Mouse (Mus musculus) liver, embryonic 14.5 days (tissue): ENCODE measurements at regions not wholly inside any gene's neighbourhood (a gene's known extent, or its start where the extent isn't known, plus 50 kb on each side); places are given as distances from the start of the nearest gene placed in this dataset.

Experiments
- ATAC-seq: fragments of 200-750 bp; cut with Nextera tagmentation; 2 replicates; pipeline ENCODE4 v1.8.0; 2017; ENCODE audit warnings: moderate number of reproducible peaks, mild to moderate bottlenecking, moderate library complexity; ENCODE audit not compliant: insufficient read depth
- DNase-seq, 3 experiments: peaks; one replicate each; pipeline ENCODE4 v3.0.0-alpha.2; 2012 to 2013; ENCODE audit warnings: low read depth in 3 of 3, low spot score in 3 of 3
- H3K27ac ChIP-seq: fragments of 300-500 bp; sonication (generic); 2 replicates; pipeline ENCODE4 v1.5.1; 2014; ENCODE audit warnings: moderate library complexity, mild to moderate bottlenecking, control low read depth, inconsistent platforms
- H3K27me3 ChIP-seq: fragments of 300-500 bp; sonication (generic); 2 replicates; pipeline ENCODE4 v1.6.1; 2014; ENCODE audit warnings: mild to moderate bottlenecking, low read length, moderate library complexity; ENCODE audit not compliant: control insufficient read depth, insufficient read depth
- H3K36me3 ChIP-seq: fragments of 300-500 bp; sonication (generic); replicated peaks from 2 replicates; pipeline ENCODE4 v1.6.1; 2014; ENCODE audit warnings: low read depth; ENCODE audit not compliant: control insufficient read depth, insufficient read depth
- H3K4me1 ChIP-seq, 2 experiments: fragments of 200-500 bp in 1 of 2; fragments of 300-500 bp in 1 of 2; sonication (generic) in 1 of 2; replicated peaks; 2 replicates each; pipeline ENCODE4 v1.6.1; 2012 to 2014; ENCODE audit warnings: antibody characterized with exemption in 1 of 2, inconsistent platforms in 1 of 2, low read length in 1 of 2; ENCODE audit not compliant: control insufficient read depth in 2 of 2, insufficient read depth in 2 of 2
- H3K4me2 ChIP-seq: fragments of 300-500 bp; sonication (generic); 2 replicates; pipeline ENCODE4 v1.6.1; 2014; ENCODE audit warnings: low read depth, mild to moderate bottlenecking, control low read depth, moderate library complexity
- H3K4me3 ChIP-seq, 2 experiments: fragments of 200-500 bp in 1 of 2; fragments of 300-500 bp in 1 of 2; sonication (generic) in 1 of 2; 2 replicates each; pipeline ENCODE4 v1.5.1; 2012 to 2014; ENCODE audit warnings: low read depth in 2 of 2, low read length in 2 of 2, mild to moderate bottlenecking in 2 of 2, control low read depth in 1 of 2, inconsistent platforms in 1 of 2, moderate library complexity in 1 of 2; ENCODE audit not compliant: insufficient read depth in 1 of 2
- H3K9ac ChIP-seq: fragments of 300-500 bp; sonication (generic); replicated peaks from 2 replicates; pipeline ENCODE4 v1.6.1; 2014; ENCODE audit warnings: mild to moderate bottlenecking, control low read depth, moderate library complexity
- H3K9me3 ChIP-seq: fragments of 300-500 bp; sonication (generic); 2 replicates; pipeline ENCODE4 v1.6.1; 2016; ENCODE audit warnings: low read length, mixed read lengths; ENCODE audit not compliant: control insufficient read depth
- CTCF ChIP-seq: IDR thresholded peaks from 2 replicates; pipeline ENCODE4 v1.5.1; 2016; ENCODE audit warnings: antibody characterized with exemption, low read depth, control low read depth
- EP300 ChIP-seq: IDR thresholded peaks from 2 replicates; pipeline ENCODE4 v1.6.1; 2016; ENCODE audit warnings: antibody characterized with exemption, low read depth
- WGBS: fragments of 180-500 bp; shearing (Covaris S2); extraction: QIAGEN DNeasy Blood & Tissue Kit; methylation state at CpG from one replicate; pipeline ENCODE4 v1.1.7; 2014; ENCODE audit not compliant: insufficient replicate concordance; 5-methylcytosine and 5-hydroxymethylcytosine counted together

DNA sequence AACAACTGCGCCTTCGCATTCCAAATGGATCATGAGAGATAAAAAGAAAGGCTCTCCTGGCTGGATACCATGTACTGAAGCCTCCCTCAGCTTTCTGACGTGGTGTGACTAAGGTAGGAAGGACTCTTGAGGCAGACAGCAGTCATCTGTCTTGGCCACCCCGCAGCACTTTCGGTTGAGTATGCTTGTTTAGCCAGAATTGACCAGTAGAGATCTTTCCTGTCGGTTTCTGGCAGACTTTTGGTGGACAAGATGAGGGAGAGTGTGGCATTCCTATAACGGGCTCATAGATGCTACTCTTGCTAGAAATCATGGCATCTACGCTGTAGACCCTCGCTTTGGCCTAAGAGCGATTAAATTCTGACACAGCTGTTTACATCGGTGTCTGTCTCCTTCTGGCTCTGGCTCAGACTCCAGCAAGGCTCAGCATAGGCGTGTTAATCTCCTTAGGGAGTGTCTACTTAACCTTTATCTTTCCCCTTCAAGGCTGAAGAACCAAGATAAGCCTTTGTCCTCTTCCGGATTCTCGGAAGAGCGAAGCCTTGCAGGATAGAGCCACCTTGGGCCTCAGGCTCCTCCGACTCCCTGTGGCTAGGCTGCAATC lies 123.6 kb downstream of the Cd83 start:
- no peaks in the 10 kb centered on the region for H3K36me3 ChIP-seq
- H3K4me3 ChIP-seq: 0 out of 4 replicates have a peak overlapping the region, but pooled peaks of 1 of the 2 experiments have one; percentile 14
- H3K4me1 ChIP-seq: peaks cover 5 to 19% of the 10 kb centered on the region in 2 experiments; a peak in 3 of 4 replicates
- H3K9ac ChIP-seq: no peak overlapping the region
- DNase-seq (peak; percentile 13 to 44 (median 36)), ATAC-seq (peak; percentile 75)
- peak overlapping the region; percentile 36 for H3K4me2 ChIP-seq
- TF ChIP-seq EP300: peak; percentile 56; the same call in 1 of the 2 replicates
- TF ChIP-seq CTCF: no peak
- no peak overlapping the region for H3K27ac ChIP-seq
- no peaks in the 10 kb centered on the region for H3K9me3 ChIP-seq
- 23% methylated on average over 16 of the region's 16 CpGs for WGBS
- H3K27me3 ChIP-seq: no peaks in the 10 kb centered on the region

GRCm38 (mm10) chr13:43909933-43910332 lies 125.4 kb downstream of the Cd83 start:
- Histone ChIP-seq H3K4me3 (no peak overlapping the region), H3K4me2 (no peak overlapping the region), H3K9me3 (no peaks in the 10 kb centered on the region), H3K4me1 (peaks cover 5 to 19% of the 10 kb centered on the region in 2 experiments; a peak in 3 of 4 replicates), H3K27me3 (no peaks in the 10 kb centered on the region), H3K27ac (no peak overlapping the region), H3K36me3 (no peaks in the 10 kb centered on the region), H3K9ac (no peak overlapping the region)
- WGBS: 38% methylated on average over 7 of the region's 7 CpGs
- no peak for ATAC-seq
- no peak for DNase-seq
- no peak for TF ChIP-seq EP300
- TF ChIP-seq CTCF: no peak

GRCm38 (mm10) chr13:43913476-43913875 lies 128.9 kb downstream of the Cd83 start:
- DNase-seq (no peak), ATAC-seq (no peak)
- Histone ChIP-seq H3K27me3 (no peaks in the 10 kb centered on the region), H3K9me3 (no peaks in the 10 kb centered on the region), H3K9ac (no peak overlapping the region), H3K4me1 (peaks cover 3 to 6% of the 10 kb centered on the region in 2 experiments; a peak in 3 of 4 replicates), H3K36me3 (no peaks in the 10 kb centered on the region), H3K27ac (no peak overlapping the region), H3K4me3 (no peak overlapping the region), H3K4me2 (no peak overlapping the region)
- TF ChIP-seq CTCF: no peak
- TF ChIP-seq EP300: no peak
- WGBS: 27% methylated on average over 7 of the region's 7 CpGs

DNA sequence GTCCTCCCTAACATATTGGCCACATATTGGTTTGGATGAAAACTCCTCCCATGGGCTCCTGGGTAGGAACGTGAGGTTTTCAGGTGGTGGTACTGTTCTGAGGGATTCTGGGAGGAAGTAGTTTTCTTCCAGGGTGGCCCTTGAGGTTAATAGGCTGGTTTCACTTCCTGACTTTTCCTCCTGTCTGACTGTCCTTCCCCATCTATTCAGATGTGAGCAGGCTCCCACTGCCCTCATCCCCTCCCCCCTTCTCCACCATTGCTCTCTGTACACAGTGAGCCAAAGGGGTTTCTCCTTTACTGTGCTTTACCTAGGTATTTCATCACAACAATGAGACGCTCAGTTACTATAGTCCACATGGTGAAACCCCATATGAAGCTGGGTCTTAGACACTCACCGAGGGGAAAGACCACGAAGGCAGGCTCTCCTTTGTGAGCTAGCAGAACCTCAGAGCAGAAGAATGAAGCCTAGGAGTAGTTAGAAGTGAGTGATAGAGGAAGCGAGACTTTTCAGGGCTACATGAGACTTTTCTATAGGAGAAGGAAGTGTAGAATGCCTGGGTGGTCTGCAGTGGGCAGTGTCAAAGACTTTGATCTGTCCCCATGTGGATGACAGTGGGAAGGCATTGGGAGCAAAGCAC lies 135.3 kb downstream of the Cd83 start:
- no peak for TF ChIP-seq CTCF
- no peak for TF ChIP-seq EP300
- H3K9ac ChIP-seq: no peak overlapping the region
- H3K9me3 ChIP-seq: no peaks in the 10 kb centered on the region
- 37% methylated on average over 5 of the region's 5 CpGs for WGBS
- no peak for ATAC-seq
- no peaks in the 10 kb centered on the region for H3K36me3 ChIP-seq
- no peak overlapping the region for H3K4me2 ChIP-seq
- no peak overlapping the region for H3K27ac ChIP-seq
- no peak overlapping the region for H3K4me3 ChIP-seq
- no peaks in the 10 kb centered on the region for H3K27me3 ChIP-seq
- no peak for DNase-seq
- H3K4me1 ChIP-seq: no peaks in the 10 kb centered on the region

DNA sequence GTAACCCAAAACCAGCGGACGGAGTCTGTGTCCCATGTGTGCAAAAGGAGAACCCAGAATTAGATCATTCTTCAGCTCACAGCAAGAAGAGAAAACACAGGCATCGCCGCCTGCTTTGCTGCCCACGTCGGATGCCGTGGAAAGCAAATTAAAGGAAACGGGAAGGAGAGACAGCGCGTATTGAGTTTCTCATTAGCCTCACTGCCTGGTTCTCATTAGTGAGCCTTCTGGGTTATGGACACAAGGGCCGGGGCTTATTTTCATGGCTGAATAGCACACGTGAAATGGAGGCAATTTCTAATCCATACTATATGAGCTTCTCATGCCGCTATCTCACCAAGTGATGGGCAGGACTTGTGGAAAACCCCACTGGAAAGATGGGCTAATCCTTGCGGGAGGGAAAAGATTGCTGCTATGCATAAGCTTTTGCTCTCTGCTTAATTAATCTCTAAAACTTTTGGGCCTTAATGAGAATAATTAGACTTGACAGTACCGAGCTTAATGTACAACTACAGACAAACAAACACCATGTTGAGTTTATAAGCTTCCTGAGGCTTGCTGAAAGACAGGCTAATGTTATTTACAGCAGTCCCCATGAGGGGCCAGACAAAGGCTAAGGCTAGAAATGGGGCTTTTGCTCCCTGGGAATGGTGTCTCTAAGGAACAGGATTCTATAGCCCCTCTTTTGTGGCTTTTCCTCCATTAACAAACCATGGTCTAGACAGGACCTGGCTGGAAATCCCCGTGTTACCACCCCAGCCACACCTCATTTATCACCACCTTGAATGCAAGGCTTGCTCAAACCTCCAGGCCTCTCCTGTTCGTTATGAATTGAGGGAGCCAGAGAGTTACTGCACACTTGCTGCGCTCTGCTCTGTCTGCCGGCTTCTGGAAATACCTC lies 145.8 kb downstream of the Cd83 start:
- TF ChIP-seq EP300: no peak
- TF ChIP-seq CTCF: no peak
- Histone ChIP-seq H3K4me3 (no peak overlapping the region), H3K4me1 (no peaks in the 10 kb centered on the region), H3K4me2 (no peak overlapping the region), H3K9me3 (no peaks in the 10 kb centered on the region), H3K27me3 (no peaks in the 10 kb centered on the region), H3K36me3 (no peaks in the 10 kb centered on the region), H3K27ac (no peak overlapping the region), H3K9ac (no peak overlapping the region)
- WGBS: 78% methylated on average over 19 of the region's 19 CpGs
- ATAC-seq: no peak
- DNase-seq: no peak
